Mouse (Mus musculus): Measurements from ENCODE around the gene Rhbdd1.

DNA sequence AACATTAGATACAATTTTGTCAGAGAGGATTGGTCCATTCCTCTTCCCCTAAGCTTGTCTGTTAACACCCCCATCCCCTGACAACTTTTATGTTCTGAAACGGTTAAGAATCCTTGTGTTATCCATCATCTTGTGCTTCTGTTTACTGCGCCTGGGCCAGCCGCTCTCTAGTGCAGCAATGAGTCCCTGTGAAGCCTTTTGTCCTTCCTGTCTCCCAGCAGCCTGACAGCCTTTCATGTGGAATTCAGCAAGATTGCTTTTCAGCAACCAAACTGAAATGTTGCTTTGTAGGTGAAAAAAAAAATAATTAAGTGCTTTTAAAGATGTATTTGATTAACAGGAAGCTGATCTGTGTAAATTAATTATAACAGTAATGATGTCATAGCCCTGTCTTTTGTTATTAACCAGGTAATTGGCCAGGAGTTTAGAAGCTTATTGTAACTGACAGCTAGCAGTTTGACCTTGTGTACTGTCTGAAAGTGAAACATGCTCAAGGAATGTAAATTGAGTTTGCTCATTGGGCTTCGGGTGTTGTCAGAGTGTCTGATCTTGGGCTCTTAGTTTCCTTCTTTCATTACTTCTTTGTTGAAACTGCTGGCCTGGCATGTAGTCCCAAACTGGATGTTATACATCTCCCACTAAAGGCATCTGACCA is 8.0 kb downstream of the Rhbdd1 start:
- TF ChIP-seq CTCF (IDR thresholded peaks at IDR 0.05; ENCODE audit: insufficient read depth, low read depth, low read length) = no peak
- no peak for TF ChIP-seq POLR2A (IDR thresholded peaks at IDR 0.05; ENCODE audit: insufficient read depth, low read depth, low read length)
